Mouse (Mus musculus) ovary, adult 18-20 months (tissue): Measurements from ENCODE around the gene Deup1.

Experiments
- DNase-seq: peaks from one replicate; pipeline ENCODE4 v3.0.0; 2022; ENCODE audit warnings: low spot score, mixed read lengths

Gene Deup1

GRCm38 (mm10) chr9:15627785-15628287 is at the start of gene Deup1:
Gene Deup1, minus strand, starts transcription at chr9:15627933.
- peak; percentile 53 for DNase-seq

- DNase-seq: no peak
These were observed 44.5 kb upstream of the Deup1 start for GRCm38 (mm10) chr9:15672251-15672650.

GRCm38 (mm10) chr9:15670002-15670527 is 42.3 kb upstream of the Deup1 start:
- DNase-seq: no peak

GRCm38 (mm10) chr9:15669452-15669851 is 41.7 kb upstream of the Deup1 start:
- DNase-seq: no peak

- DNase-seq: no peak
These were observed 36.9 kb upstream of the Deup1 start for GRCm38 (mm10) chr9:15664606-15665005.

- no peak for DNase-seq
These were observed 31.3 kb upstream of the Deup1 start for GRCm38 (mm10) chr9:15659069-15659468.

- no peak for DNase-seq
These were observed 30.6 kb upstream of the Deup1 start for GRCm38 (mm10) chr9:15658236-15658785.

GRCm38 (mm10) chr9:15653036-15653435 is 25.3 kb upstream of the Deup1 start:
- no peak for DNase-seq

GRCm38 (mm10) chr9:15649977-15650376 is 22.2 kb upstream of the Deup1 start:
- DNase-seq: no peak

- no peak for DNase-seq
These were observed 349 bp downstream of the Deup1 start for GRCm38 (mm10) chr9:15627384-15627783.

- DNase-seq: no peak
These were observed 3.0 kb downstream of the Deup1 start for GRCm38 (mm10) chr9:15624739-15625138.

GRCm38 (mm10) chr9:15619767-15620166 is 8.0 kb downstream of the Deup1 start:
- no peak for DNase-seq

- DNase-seq: no peak
These were observed 8.6 kb downstream of the Deup1 start for GRCm38 (mm10) chr9:15619020-15619590.

GRCm38 (mm10) chr9:15617061-15617460 is 10.7 kb downstream of the Deup1 start:
- DNase-seq: no peak

- DNase-seq: no peak
These were observed 11.3 kb downstream of the Deup1 start for GRCm38 (mm10) chr9:15616471-15616870.

GRCm38 (mm10) chr9:15609280-15609930 is 18.3 kb downstream of the Deup1 start:
- no peak for DNase-seq

- DNase-seq: no peak
These were observed 20.1 kb downstream of the Deup1 start for GRCm38 (mm10) chr9:15607601-15608000.

GRCm38 (mm10) chr9:15603156-15603555 is 24.6 kb downstream of the Deup1 start:
- DNase-seq: no peak

GRCm38 (mm10) chr9:15600859-15601540 is 26.7 kb downstream of the Deup1 start:
- no peak for DNase-seq

- DNase-seq: no peak
These were observed 27.4 kb downstream of the Deup1 start for GRCm38 (mm10) chr9:15600156-15600858.

GRCm38 (mm10) chr9:15596598-15596997 is 31.1 kb downstream of the Deup1 start:
- DNase-seq: no peak

GRCm38 (mm10) chr9:15594148-15594547 is 33.6 kb downstream of the Deup1 start:
- no peak for DNase-seq
